ENCODE assay signal across 15 mouse cellular contexts in genomic region chr6:103352405-103353124, GRCm38 (mm10).
DNase-seq lines count a peak whose midpoint lies in the region; ATAC-seq and TF ChIP-seq lines count a peak whose summit lies in the region.
"Had no signal": no experiment of that assay in that cellular context is flagged by ENCODE, and none has a peak within 500 bp of the region (broad histone marks: within the 10 kb centered on the region; RNA-seq: fewer than 3 reads in every experiment).

No protein-coding gene starts in this region.

- H3K4me2 ChIP-seq in stomach, postnatal 0 days (replicated peaks; ENCODE audit: low read depth), result no peak overlapping the region
- H3K4me2 ChIP-seq: embryonic facial prominence, embryonic 12.5 days; limb, embryonic 15.5 days had no signal

- TF ChIP-seq EP300 in stomach, postnatal 0 days (optimal IDR thresholded peaks at IDR 0.05), result peak; percentile 44

- DNase-seq in frontal cortex, adult 2 months (ENCODE audit: extremely low spot score in 1 of 2, low spot score in 1 of 2), result peak; percentile 8 to 60
- no peak for DNase-seq in frontal cortex, postnatal 14 days (ENCODE audit: low spot score in 2 of 2)
- peak; percentile 49 for DNase-seq in right cerebral cortex, adult 18-20 months
- no peak for DNase-seq in right cerebral cortex, postnatal 4 days
- DNase-seq in layer of hippocampus, adult 18-20 months (ENCODE audit: low spot score in 2 of 2), result peak; percentile 61 to 83
- DNase-seq in stomach, postnatal 0 days (ENCODE audit: low spot score), result no peak
- no peak for DNase-seq in ovary, adult 18-20 months (ENCODE audit: low spot score)
- DNase-seq in cerebellum, adult 9-11 months, result no peak
- DNase-seq: kidney, postnatal 14 days; lung, postnatal 10 days; thymus, postnatal 36 days had no signal

- WGBS in stomach, postnatal 0 days, result 57% methylated on average over 3 of the region's 3 CpGs

- no peaks in the 10 kb centered on the region for H3K36me3 ChIP-seq in stomach, postnatal 0 days (ENCODE audit: control insufficient read depth, insufficient read depth, low read length)
- H3K36me3 ChIP-seq: embryonic facial prominence, embryonic 12.5 days; heart, embryonic 10.5 days; limb, embryonic 15.5 days had no signal

- H3K27me3 ChIP-seq in stomach, postnatal 0 days (ENCODE audit: control insufficient read depth, insufficient read depth, low read length), result no peaks in the 10 kb centered on the region
- H3K27me3 ChIP-seq: embryonic facial prominence, embryonic 12.5 days; limb, embryonic 15.5 days had no signal

- no peak overlapping the region for H3K9ac ChIP-seq in stomach, postnatal 0 days (ENCODE audit: low read length)
- H3K9ac ChIP-seq: embryonic facial prominence, embryonic 12.5 days; limb, embryonic 15.5 days had no signal

- no peaks in the 10 kb centered on the region for H3K4me1 ChIP-seq in stomach, postnatal 0 days (replicated peaks; ENCODE audit: control insufficient read depth, insufficient read depth)
- H3K4me1 ChIP-seq: embryonic facial prominence, embryonic 12.5 days; heart, embryonic 10.5 days; limb, embryonic 15.5 days had no signal

- ATAC-seq in stomach, postnatal 0 days (ENCODE audit: low FRiP score, low TSS enrichment), result 0 out of 2 replicates have a peak, but pooled peaks have one; percentile 74
- ATAC-seq: CD4-positive, CD25-positive, alpha-beta regulatory T cell, adult 4 months had no signal

- no peak overlapping the region for H3K27ac ChIP-seq in stomach, postnatal 0 days (replicated peaks)
- H3K27ac ChIP-seq: embryonic facial prominence, embryonic 12.5 days; heart, embryonic 10.5 days; limb, embryonic 15.5 days had no signal

- no peaks in the 10 kb centered on the region for H3K9me3 ChIP-seq in stomach, postnatal 0 days (ENCODE audit: control insufficient read depth, low read length)
- H3K9me3 ChIP-seq: embryonic facial prominence, embryonic 12.5 days; heart, embryonic 10.5 days; limb, embryonic 15.5 days had no signal

- TF ChIP-seq CTCF in stomach, postnatal 0 days (IDR thresholded peaks at IDR 0.05; ENCODE audit: low read depth), result no peak

- no peak overlapping the region for H3K4me3 ChIP-seq in stomach, postnatal 0 days (ENCODE audit: low read depth, low read length)
- H3K4me3 ChIP-seq: embryonic facial prominence, embryonic 12.5 days; heart, embryonic 10.5 days; limb, embryonic 15.5 days had no signal

Comparison
In these comparisons a context has a peak if more than half of its experiments do, and no peak if none do; other contexts are left out.
1. DNase-seq: peak in frontal cortex, adult 2 months (2 of 2), right cerebral cortex, adult 18-20 months (single experiment) and layer of hippocampus, adult 18-20 months (2 of 2); none in frontal cortex, postnatal 14 days (0 of 2), right cerebral cortex, postnatal 4 days (single experiment), stomach, postnatal 0 days (single experiment), ovary, adult 18-20 months (single experiment) and cerebellum, adult 9-11 months (single experiment).